Mouse (Mus musculus) MEL (cell line): ENCODE measurements around the gene Pttg1ip.

Source experiments
- CHD1 ChIP-seq: IDR thresholded peaks from 2 replicates; pipeline ENCODE4 v1.6.1; 2012; ENCODE audit warnings: low read depth, mild to moderate bottlenecking, inconsistent platforms, low read length, improper control_type of control experiment
- CTCF ChIP-seq, 3 experiments: IDR thresholded peaks in 2 of 3; conservative IDR thresholded peaks in 1 of 3; 2 replicates each; pipeline ENCODE4 v1.5.1; 2011 to 2012; ENCODE audit warnings: low read length in 3 of 3, low read depth in 2 of 3, mild to moderate bottlenecking in 2 of 3, improper control_type of control experiment in 1 of 3, inconsistent platforms in 1 of 3, mixed read lengths in 1 of 3, moderate library complexity in 1 of 3; ENCODE audit not compliant: control insufficient read depth in 1 of 3, insufficient read depth in 1 of 3, poor library complexity in 1 of 3, severe bottlenecking in 1 of 3
- ETS1 ChIP-seq: IDR thresholded peaks from 2 replicates; pipeline ENCODE4 v1.6.1; 2012; ENCODE audit warnings: low read depth, mild to moderate bottlenecking, inconsistent platforms, low read length, improper control_type of control experiment, moderate library complexity
- HCFC1 ChIP-seq: IDR thresholded peaks from 2 replicates; pipeline ENCODE4 v1.6.1; 2012; ENCODE audit warnings: low read depth, mild to moderate bottlenecking, inconsistent platforms, low read length, improper control_type of control experiment, moderate library complexity
- RCOR1 ChIP-seq: IDR thresholded peaks from 2 replicates; pipeline ENCODE4 v1.6.1; 2012; ENCODE audit warnings: low read depth, mild to moderate bottlenecking, inconsistent platforms, low read length, improper control_type of control experiment
- TBP ChIP-seq: IDR thresholded peaks from 2 replicates; pipeline ENCODE4 v1.8.0; 2011; ENCODE audit warnings: low read depth, low read length, improper control_type of control experiment

DNA sequence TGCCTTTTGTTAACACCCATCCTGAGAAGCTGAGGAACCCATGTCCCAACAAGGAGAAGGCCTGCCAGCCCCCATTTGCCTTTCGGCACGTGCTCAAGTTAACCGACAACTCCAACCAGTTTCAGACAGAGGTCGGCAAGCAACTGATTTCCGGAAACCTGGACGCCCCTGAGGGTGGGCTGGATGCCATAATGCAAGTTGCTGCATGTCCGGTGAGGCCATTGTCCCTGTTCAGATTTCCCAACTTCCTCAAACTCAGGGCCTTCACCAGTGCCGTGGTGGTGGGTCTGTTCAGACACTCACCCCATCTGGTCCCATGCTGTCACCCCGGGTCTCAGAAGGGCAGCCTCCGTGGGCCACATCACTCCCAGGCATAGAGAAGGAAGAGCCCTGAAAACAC lies 32.9 kb upstream of the Pttg1ip start:
- no peak for TF ChIP-seq CTCF (IDR thresholded peaks at IDR 0.05 in 2 of 3, conservative IDR thresholded peaks at IDR 0.05 in 1 of 3; ENCODE audit: control insufficient read depth in 1 of 3, insufficient read depth in 1 of 3, low read depth in 2 of 3, low read length in 3 of 3, poor library complexity in 1 of 3, severe bottlenecking in 1 of 3)
- no peak for TF ChIP-seq HCFC1
- TF ChIP-seq TBP: no peak
- no peak for TF ChIP-seq CHD1
- TF ChIP-seq RCOR1: no peak
- no peak for TF ChIP-seq ETS1
